Mouse (Mus musculus): ENCODE data around the gene Cdk14. TPM values are rescaled to one million over a fixed set of nuclear protein-coding genes. Genes with fewer than 3 reads are reported as not detected.

Cdk14 gene
- total RNA-seq, 2 experiments from 2014 or later: 2.5 to 11.1 TPM

DNA sequence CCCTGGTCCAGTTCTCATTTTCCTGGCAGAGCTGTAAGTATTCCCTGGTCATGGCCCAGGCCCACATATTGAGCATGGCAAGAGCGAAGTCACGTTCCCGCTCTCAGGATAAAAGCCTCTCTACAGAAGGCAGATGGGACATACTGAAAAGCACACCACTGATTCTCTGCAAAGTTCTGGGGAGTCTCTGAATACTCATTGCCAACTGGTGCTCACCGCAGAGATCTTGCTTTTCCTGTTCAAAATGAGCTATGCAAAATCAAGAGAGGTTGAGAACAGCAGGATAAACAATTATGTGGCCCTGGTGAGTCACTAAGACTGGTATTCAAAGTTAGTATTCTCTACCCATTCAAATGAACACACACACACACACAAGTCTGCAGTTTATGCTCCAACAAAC is 212.1 kb downstream of the Cdk14 start:
- ATAC-seq (ENCODE audit: poor library complexity, severe bottlenecking): no peak

DNA sequence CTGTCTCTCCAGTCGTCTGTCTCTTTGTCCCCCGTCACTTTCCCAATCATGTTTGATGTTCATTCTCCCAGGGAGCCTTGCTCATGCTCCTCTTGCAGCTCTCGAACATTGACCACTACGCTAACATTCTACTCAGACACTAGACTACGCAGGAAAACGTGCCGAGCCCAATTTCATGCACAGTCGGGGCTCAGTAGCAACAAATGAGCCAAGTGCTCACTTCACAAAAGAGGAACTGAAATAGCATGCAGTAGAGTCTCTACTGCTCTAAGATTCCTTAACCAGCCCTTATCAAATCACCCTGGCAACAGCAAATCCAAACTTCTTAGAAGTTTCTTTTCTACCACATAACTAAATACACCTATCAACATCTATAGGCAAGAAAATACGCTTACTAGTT is 214.1 kb downstream of the Cdk14 start:
- no peak for ATAC-seq (ENCODE audit: poor library complexity, severe bottlenecking)

DNA sequence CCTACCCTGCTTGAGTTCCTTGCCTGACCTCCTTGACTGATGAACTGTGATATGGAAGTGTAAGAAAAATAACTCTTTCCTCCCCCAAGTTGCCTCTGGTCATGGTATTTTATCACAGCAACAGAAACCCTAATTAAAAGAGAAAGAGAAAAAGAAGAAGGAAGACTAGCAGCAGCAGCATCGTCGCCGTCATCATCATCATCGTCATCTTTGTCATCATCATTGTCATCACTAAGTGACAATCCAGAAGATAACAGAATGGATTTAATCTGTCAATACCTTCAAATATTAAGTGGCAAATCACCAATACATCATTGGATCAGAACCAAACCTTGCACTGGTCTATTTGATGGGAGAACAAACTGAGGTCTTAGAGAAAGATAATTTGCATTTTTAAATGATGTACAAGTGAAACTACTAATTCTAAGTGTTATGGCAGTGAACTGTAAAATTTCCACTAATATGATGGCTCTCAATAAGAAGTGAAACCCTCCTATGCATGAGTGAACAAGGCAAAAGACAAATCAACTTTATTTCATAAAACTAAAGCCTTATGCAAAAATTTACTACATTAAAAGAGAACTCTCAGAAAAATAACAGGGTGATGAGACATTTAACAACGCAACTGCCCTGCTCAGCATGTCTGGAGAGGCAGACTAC is 225.4 kb downstream of the Cdk14 start:
- ATAC-seq (ENCODE audit: poor library complexity, severe bottlenecking): no peak

DNA sequence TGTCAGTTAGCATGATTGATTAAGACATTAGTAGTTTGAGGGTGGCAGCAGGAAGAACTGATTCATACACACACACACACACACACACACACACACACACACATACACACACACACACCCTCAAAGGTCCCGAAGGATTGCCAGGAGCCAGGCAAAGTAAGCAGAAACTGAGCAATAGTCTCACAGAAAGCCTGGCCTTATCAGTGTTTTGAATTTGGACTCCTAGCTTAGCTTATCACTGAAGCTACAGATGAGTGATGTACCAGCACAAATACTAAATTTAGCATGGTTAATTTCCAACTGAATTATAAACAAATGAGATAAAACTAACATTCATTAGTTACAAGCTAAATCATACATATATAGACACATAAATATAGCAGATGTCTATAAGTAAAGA is 230.5 kb downstream of the Cdk14 start:
- ATAC-seq (ENCODE audit: poor library complexity, severe bottlenecking): no peak

DNA sequence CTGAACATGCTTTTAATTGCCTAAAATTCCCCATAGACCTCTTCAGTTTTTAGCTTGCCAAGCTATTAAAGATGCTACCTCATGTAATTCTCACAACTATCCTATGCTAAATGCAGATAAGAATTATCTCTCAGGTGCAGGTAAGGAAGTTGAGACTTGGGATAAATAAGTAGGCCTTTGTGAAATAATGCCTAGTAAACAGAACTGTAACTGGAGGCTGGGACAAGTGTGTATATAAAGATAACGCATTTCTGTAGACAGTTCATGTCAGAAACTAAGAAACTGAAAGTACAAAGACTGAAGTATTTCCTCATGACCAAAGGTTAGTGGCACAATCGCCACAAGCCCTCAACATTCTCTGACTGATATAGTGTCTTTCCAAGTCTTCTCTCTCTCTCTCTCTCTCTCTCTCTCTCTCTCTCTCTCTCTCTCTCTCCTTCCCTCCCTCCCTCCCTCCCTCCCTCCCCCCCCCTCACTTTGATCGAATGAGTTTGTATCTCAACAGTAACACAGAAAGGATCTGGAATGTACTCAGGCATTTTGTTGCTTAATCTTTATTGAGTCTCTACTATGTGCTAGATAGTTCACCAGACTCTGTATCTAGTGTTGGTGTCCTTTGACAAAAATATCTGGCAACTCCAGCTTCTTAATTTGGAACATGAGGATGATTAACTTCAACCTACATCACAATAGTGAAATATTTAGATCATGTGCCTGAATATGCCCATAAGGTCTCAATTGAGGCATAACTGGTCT is 233.9 kb downstream of the Cdk14 start:
- peak; percentile 47 for ATAC-seq (ENCODE audit: poor library complexity, severe bottlenecking)

DNA sequence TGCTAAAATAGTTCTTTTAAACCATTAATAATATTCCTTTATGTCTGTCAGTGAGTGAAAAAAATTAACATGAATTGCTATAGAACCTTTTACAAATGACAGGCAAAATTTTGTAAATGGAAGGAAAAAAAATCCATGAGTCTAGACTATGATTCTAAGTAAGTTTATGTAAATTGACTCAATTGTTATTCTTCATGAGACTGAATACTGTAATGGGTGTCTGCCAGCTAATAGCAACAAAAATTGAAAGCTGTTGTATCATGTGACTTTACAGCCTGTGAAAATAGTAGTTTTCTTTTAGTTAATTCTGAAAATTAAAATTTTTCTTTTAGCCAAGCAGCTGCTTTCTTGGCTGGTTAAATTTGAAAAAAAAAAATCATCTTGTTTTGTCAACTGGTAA is 234.6 kb downstream of the Cdk14 start:
- ATAC-seq (ENCODE audit: poor library complexity, severe bottlenecking): no peak

DNA sequence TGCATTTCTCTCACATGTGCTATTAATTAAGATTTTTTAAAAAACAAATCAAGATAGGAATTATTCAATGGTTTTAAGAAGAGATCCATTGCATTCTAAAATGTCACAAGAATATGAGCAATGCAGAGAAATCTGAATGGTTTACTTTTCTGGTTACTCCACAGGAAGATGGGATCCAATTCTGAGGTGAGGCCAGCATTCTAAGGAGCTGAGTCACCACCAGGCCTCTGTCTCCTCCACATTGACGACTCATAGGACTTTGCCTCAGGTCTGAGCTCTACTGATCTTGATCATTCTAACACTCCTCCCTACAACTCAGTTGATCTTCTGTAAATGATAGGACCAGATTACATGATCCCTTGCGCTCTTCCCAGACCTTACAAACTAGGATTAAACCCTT is 239.4 kb downstream of the Cdk14 start:
- no peak for ATAC-seq (ENCODE audit: poor library complexity, severe bottlenecking)

DNA sequence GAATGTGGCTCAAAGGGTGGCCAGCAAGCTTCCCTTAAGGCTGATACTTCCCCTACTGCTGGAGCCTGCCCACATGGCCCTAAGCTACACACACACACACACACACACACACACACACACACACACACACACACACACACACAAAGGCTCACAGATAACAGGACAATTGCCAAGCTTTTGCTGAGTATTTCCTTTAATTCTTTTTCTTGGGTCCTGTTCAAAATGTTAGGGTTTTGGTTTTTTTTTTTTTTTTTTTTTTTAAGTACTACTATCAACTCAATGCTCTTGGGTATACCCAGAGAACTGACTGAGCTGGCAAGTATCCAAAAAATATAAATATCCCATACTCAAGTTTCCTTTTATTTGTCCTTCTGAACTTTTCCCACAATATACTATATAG is 239.8 kb downstream of the Cdk14 start:
- ATAC-seq (ENCODE audit: poor library complexity, severe bottlenecking): no peak

DNA sequence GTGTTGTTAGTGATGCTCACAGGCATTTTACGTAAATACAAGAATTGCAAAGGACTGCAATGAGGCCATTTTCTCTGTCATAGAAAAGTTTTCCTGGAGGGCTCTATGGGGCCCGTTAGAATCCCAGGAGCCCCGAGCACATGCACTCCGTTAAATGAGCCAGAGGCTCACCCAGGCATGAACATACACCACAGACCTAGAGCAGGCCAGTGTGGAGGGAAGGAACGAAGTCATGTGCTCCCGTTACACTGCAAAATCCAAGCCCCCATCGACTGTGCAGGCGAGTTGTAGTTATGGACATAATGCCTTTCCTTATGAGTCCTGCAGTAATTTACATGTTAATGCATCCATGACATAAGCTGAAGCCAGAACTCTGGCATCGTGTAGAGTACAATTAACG is 244.1 kb downstream of the Cdk14 start:
- ATAC-seq (ENCODE audit: poor library complexity, severe bottlenecking): no peak

DNA sequence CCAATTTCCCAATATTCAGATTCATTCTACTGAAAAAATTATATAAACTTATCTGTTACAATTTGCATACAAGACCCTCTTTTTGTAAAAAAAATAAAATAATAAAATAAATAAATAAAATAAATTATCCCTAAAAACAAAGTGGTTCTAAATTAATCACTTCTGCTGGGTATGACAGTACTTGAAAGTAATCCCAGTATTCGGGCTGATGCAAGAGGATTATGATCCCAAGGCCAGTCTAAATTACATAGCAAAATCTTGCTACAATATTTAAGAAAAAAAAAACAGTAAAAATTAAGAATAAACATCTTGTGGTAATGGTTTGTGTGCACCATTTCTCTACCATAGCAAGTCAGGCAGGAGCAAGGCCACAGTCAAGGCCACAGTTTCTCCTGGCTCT is 244.5 kb downstream of the Cdk14 start:
- ATAC-seq (ENCODE audit: poor library complexity, severe bottlenecking): no peak

DNA sequence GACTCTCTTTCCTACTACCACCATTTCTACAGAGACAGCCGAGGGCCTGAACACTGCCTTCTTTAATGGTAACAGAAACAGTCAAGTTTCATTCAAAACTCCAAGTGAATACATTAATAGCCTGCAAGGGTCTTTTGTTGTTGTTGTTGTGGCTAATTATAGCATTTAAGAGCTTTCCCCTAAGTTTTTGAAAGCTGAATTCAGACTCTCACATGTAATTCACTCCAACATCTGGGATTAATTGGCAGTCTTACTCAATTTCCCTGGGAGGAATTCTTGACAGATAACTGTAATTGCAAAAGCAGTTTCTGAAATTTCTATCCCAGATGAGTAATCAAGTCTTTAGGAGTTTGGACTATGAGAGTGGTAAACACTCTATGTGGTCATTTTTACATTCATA is 245.0 kb downstream of the Cdk14 start:
- no peak for ATAC-seq (ENCODE audit: poor library complexity, severe bottlenecking)

DNA sequence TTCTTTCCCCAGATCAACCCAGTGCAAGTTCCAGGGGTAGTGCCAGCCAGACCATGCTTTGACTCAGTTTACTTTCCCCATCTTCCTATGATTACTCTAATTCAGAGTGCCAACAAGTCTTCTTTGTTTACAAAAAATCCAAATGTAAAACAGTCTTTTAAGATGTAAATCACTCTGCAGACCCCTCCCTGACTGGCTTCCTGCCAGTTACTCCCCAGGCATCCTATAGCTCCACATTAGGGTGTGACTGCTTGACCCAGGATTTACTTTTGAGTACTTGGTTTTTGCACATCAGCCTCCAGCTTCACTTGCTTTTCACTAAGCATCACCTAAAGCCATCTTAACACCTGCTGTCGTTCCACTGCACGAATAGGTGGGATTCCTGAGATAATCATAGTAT is 254.0 kb downstream of the Cdk14 start:
- ATAC-seq (ENCODE audit: poor library complexity, severe bottlenecking): no peak

DNA sequence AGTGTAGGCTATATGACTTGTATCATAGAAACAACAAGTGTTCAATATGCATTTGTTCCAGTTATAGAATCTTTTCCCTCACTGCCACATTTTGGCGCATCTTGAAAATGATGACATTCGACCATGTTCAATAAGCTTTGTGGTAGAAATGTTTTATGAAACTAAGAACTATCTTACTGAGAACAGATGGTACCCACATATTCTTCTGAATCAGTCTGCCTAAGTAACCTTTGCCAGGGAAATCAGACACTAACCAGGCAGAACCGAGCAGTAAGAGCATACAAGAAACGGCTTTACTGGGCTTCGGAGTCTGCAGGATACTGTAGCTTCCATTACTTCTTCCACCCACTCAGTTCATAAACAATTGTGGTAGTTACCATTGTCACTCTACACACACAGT is 255.8 kb downstream of the Cdk14 start:
- no peak for ATAC-seq (ENCODE audit: poor library complexity, severe bottlenecking)

DNA sequence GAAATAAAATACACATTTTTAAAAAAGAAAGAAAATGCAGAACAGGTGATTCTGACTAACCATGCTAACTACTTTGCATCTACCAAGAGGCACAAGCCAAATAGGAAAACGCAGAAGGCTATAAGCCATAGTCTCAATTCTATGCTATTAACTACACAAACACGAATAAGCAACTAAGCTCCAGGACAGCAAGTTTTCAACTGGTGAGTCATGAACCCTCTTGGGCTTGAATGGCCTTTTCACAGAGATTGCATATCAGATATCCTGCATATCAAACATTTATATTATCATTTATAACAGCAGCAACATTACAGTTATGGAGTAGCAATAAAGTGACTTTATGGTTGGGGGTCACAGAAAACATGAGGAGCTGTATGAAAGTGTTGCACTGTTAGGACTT is 256.3 kb downstream of the Cdk14 start:
- no peak for ATAC-seq (ENCODE audit: poor library complexity, severe bottlenecking)

DNA sequence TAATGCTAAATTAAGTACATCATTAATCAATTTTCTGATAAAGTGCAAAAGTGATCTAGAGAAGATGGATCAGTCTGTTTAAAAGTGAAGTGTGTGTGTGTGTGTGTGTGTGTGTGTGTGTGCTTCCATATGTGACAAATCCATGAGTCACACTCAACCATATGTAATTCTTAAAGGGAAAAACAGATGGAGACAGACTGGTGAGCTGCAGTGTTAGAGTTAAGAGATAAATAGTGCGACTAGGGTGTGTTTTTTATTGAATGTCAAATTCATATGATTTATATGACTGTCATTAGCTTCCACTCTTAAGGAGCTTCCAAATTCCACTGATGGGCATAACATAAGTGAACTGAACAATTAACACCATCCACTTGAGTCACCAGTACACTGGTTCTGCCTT is 260.6 kb downstream of the Cdk14 start:
- no peak for ATAC-seq (ENCODE audit: poor library complexity, severe bottlenecking)

DNA sequence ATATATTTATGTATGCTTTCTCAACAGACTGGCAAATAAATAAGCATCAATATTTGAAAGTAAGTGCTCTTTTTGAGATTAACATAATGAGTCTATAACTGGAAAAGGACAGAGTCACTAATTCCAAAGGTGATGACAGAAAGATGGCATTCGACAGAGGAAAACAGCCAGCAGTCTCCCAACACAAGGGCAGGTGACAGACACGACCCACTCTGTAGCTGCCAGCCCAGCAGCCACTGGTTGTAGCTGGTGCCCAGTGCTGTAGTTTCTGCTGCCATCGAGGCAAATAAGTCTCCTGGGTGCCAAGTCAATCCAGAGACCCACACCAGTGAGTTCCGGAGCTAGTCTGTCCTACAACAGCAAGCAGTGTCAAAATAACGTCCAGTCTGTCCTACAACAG is 280.3 kb downstream of the Cdk14 start:
- no peak for ATAC-seq (ENCODE audit: poor library complexity, severe bottlenecking)

DNA sequence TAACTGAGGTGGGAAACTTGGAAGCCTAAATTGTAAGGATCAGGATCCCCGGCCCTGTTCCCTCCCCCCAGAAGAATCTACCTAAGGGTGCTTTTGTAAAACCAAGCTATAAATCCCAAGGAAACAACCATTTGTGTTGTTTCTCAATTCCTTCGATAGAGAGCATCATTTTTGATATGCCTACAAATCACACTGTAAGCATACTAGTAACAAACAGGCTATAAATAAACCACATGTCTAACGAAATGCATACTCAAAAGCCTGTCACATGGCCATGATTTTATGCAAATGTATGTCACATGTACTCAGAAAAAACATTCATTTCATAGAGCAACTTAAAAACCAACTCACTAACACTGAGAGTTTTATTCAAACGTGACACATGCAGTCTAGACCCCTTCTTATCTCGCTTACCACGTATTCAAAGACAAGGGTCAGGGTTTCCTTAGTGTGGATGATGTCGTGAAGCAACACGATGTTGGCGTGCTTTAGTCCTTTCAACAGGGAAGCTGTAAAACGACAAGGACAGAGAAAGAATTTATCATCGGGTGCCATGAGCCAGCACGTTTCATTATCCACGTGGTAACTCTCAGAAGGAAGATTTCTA is 285.1 kb downstream of the Cdk14 start:
- no peak for ATAC-seq (ENCODE audit: poor library complexity, severe bottlenecking)

DNA sequence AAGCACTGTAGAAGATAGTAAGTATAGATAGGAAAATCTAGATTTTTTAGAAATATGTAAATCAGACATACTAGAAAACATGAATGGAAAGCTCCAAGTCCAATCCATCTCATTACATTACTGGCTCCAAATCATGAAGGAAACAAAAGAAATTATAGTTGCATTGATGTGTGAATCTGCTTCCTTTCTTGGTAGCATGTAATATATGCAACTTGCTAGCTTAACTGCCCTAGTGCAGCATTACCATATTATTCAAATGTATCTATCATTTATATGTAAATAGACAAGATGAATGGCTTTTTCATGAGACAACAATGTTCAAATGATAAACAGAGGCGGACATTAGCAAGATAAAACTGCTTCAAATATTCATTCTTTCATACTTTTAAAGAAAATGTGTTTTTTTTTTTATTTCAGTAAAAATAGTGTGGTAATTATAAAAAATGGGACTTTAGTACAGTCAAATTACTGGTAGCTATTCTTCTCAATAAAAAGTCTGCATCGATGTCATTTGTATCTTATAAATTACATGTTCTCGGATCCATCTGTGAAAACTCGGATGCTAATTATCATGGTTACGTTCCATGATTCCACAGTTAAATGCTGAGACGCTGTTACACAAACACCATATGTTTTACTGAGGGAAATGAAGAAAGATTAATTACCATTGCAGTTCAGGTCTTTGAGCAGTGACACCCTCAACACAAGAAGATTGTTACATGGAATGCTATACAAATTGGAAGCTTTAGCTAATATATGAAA is 285.8 kb downstream of the Cdk14 start:
- no peak for ATAC-seq (ENCODE audit: poor library complexity, severe bottlenecking)

DNA sequence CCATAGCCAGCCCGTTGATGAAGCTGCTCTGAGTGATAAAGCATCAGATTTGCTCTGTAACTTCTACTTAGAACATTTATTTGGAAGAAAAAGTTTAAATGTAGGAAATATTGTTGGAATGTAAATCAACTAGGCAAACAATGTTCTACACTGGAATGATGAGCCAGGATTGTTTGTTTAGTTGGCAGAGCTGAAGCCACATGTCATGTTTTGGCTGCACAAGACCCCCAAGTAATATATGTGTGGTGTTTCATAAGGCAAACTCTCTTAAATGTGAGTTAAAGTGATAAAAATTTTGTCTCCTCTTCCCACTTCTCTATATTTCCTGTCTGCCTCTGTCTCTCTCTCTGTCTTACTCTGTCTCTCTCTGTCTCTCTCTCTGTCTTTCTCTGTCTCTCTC is 291.3 kb downstream of the Cdk14 start:
- no peak for ATAC-seq (ENCODE audit: poor library complexity, severe bottlenecking)

DNA sequence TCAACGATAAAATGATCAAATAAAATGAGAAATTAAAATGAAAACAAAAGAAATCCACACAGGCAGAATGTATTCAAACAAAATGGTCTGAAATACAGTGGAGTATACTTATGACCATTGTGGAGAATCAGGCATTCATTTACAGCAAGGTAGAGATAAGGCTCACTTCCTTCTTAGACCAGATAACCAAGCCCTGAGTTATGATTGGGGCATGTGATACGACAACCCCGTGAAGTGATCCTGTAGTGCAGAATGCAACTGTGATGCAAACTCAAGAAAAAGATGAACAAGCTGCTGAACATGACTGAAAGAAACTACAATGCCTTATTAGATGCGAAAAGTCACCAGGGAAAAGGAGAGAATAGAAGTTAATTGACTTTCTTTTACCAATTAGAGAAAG is 295.5 kb downstream of the Cdk14 start:
- no peak for ATAC-seq (ENCODE audit: poor library complexity, severe bottlenecking)

DNA sequence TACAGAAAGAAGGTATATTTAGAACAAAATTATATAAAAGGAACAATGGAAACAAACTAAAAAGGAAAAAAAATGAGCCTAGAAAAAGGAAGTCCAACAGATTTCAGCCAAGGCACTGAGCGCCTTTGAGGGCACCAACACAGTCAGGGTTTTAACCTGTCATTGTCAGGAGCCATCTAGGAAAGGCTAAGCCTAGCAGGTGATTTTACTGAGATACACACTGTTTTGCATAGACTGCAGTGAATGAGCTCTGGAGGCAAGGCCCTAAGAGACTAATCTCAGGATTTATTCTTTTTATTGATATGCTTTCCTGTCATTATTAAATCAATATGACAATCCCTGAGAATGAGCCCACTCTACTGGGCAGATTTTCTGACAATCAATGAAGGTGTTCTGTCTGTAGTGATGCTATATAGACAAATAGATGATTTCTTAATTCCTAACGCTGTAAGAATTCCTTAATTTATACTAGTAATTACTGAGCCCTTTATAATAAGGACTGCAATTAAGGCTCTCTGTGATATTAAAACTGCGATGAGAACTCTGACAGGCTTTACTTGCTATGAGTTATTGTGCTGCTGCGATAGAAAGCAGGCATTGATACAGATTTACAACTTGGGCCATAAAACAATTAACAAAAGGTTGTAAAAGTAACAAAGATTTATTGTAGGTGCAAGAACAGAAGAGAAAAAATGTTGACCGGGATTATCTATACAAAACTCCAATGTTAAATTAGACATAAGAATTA is 303.2 kb downstream of the Cdk14 start:
- no peak for ATAC-seq (ENCODE audit: poor library complexity, severe bottlenecking)

All from megakaryocyte, adult 5-6 weeks (primary cell).